In the genomic region with DNA sequence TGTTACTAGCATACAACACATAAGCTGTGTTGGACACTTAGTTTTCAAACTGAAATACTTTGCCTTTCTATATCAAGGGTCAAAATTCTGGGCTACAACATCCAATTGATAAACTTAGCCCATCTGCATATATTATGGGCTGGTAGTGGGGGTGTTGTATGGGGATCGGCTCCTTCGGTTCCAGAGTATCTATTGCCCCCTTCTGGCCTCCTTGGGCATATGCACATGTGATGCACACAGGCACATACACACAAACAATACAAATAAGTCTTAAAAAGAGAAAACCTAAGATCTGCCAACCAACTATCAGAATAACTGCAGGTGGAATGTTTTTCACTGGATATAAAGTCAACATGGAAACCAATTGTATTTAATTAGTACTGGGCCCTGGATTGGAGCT, we compare ENCODE assay signal across 24 mouse cellular contexts. TPM values are rescaled to one million over a fixed set of nuclear protein-coding genes. Genes with fewer than 3 reads are reported as not detected.
DNase-seq lines count a peak whose midpoint lies in the region; ATAC-seq and TF ChIP-seq lines count a peak whose summit lies in the region.
"Had no signal": no experiment of that assay in that cellular context is flagged by ENCODE, and none has a peak within 500 bp of the region (broad histone marks: within the 10 kb centered on the region; RNA-seq: fewer than 3 reads in every experiment).

No protein-coding gene starts in this region.

- H3K27ac ChIP-seq in forebrain, postnatal 0 days (ENCODE audit: low read depth, low read length), result no peak overlapping the region
- no peak overlapping the region for H3K27ac ChIP-seq in forebrain, embryonic 14.5 days (ENCODE audit: low read depth, low read length)
- no peak overlapping the region for H3K27ac ChIP-seq in liver, postnatal 0 days (ENCODE audit: low read depth)
- no peak overlapping the region for H3K27ac ChIP-seq in kidney, embryonic 15.5 days
- H3K27ac ChIP-seq: forebrain, embryonic 13.5 days; heart, embryonic 15.5 days; limb, embryonic 15.5 days had no signal

- no peak overlapping the region for H3K9ac ChIP-seq in forebrain, postnatal 0 days
- no peak overlapping the region for H3K9ac ChIP-seq in forebrain, embryonic 14.5 days (ENCODE audit: low read length)
- no peak overlapping the region for H3K9ac ChIP-seq in liver, postnatal 0 days (replicated peaks)
- no peak overlapping the region for H3K9ac ChIP-seq in kidney, embryonic 15.5 days
- H3K9ac ChIP-seq: forebrain, embryonic 13.5 days; heart, embryonic 15.5 days; limb, embryonic 15.5 days had no signal

- TF ChIP-seq CTCF in forebrain, postnatal 0 days (IDR thresholded peaks at IDR 0.05; ENCODE audit: low read depth), result peak; percentile 10; the same call in 1 of the 2 replicates
- TF ChIP-seq CTCF in liver, postnatal 0 days (IDR thresholded peaks at IDR 0.05; ENCODE audit: low read depth), result peak; percentile 38; the same call in 1 of the 2 replicates

- DNase-seq in forebrain, postnatal 0 days, result no peak
- no peak for DNase-seq in forebrain, embryonic 14.5 days (ENCODE audit: low spot score)
- no peak for DNase-seq in liver, postnatal 0 days
- DNase-seq in liver (no peak), MN1 (ENCODE audit: low spot score) (peak; percentile 5)
- DNase-seq in naive thymus-derived CD4-positive, alpha-beta T cell, adult 2 months (ENCODE audit: low read depth), result peak; percentile 37
- DNase-seq in T-cell, adult 2 months (ENCODE audit: low spot score), result no peak
- DNase-seq: adrenal gland, adult 2 months; cerebellum, adult 11-12 months; cerebellum, postnatal 25 days; kidney, postnatal 14 days; right cerebral cortex, postnatal 25 days; thymus, postnatal 4 days had no signal

- no peak for ATAC-seq in forebrain, postnatal 0 days
- ATAC-seq in forebrain, embryonic 14.5 days, result no peak
- no peak for ATAC-seq in liver, postnatal 0 days
- no peak for ATAC-seq in kidney, embryonic 15.5 days (replicated peaks; ENCODE audit: low FRiP score)
- ATAC-seq: forebrain, embryonic 13.5 days had no signal

- H3K4me2 ChIP-seq in forebrain, postnatal 0 days (ENCODE audit: low read depth), result no peak overlapping the region
- H3K4me2 ChIP-seq in forebrain, embryonic 14.5 days (ENCODE audit: low read length), result no peak overlapping the region
- no peak overlapping the region for H3K4me2 ChIP-seq in liver, postnatal 0 days (ENCODE audit: low read depth, low read length)
- H3K4me2 ChIP-seq in kidney, embryonic 15.5 days, result no peak overlapping the region
- H3K4me2 ChIP-seq: forebrain, embryonic 13.5 days; heart, embryonic 15.5 days; limb, embryonic 15.5 days had no signal

- H3K4me1 ChIP-seq in forebrain, postnatal 0 days (ENCODE audit: insufficient read depth), result no peaks in the 10 kb centered on the region
- no peaks in the 10 kb centered on the region for H3K4me1 ChIP-seq in forebrain, embryonic 14.5 days (ENCODE audit: control insufficient read depth, insufficient read depth, low read length)
- H3K4me1 ChIP-seq in liver, postnatal 0 days (ENCODE audit: insufficient read depth), result no peaks in the 10 kb centered on the region
- no peaks in the 10 kb centered on the region for H3K4me1 ChIP-seq in kidney, embryonic 15.5 days
- H3K4me1 ChIP-seq: forebrain, embryonic 13.5 days; heart, embryonic 15.5 days; limb, embryonic 15.5 days had no signal

- no peaks in the 10 kb centered on the region for H3K27me3 ChIP-seq in forebrain, postnatal 0 days (ENCODE audit: insufficient read depth, low read length)
- H3K27me3 ChIP-seq in forebrain, embryonic 14.5 days (replicated peaks; ENCODE audit: control insufficient read depth, insufficient read depth, low read length), result no peaks in the 10 kb centered on the region
- H3K27me3 ChIP-seq in liver, postnatal 0 days (ENCODE audit: insufficient read depth, low read length), result no peaks in the 10 kb centered on the region
- H3K27me3 ChIP-seq in kidney, embryonic 15.5 days, result no peaks in the 10 kb centered on the region
- H3K27me3 ChIP-seq: forebrain, embryonic 13.5 days; heart, embryonic 15.5 days; limb, embryonic 15.5 days had no signal

- no peaks in the 10 kb centered on the region for H3K9me3 ChIP-seq in forebrain, postnatal 0 days (ENCODE audit: low read length)
- no peaks in the 10 kb centered on the region for H3K9me3 ChIP-seq in forebrain, embryonic 14.5 days (replicated peaks; ENCODE audit: control insufficient read depth, low read length)
- no peaks in the 10 kb centered on the region for H3K9me3 ChIP-seq in liver, postnatal 0 days (ENCODE audit: low read length)
- H3K9me3 ChIP-seq in kidney, embryonic 15.5 days (replicated peaks), result no peaks in the 10 kb centered on the region
- H3K9me3 ChIP-seq: forebrain, embryonic 13.5 days; heart, embryonic 15.5 days; limb, embryonic 15.5 days had no signal

- H3K36me3 ChIP-seq in forebrain, postnatal 0 days (ENCODE audit: insufficient read depth), result no peaks in the 10 kb centered on the region
- no peaks in the 10 kb centered on the region for H3K36me3 ChIP-seq in forebrain, embryonic 14.5 days (ENCODE audit: control insufficient read depth, insufficient read depth, low read length)
- no peaks in the 10 kb centered on the region for H3K36me3 ChIP-seq in liver, postnatal 0 days (replicated peaks; ENCODE audit: insufficient read depth, low read length)
- H3K36me3 ChIP-seq in kidney, embryonic 15.5 days, result no peaks in the 10 kb centered on the region
- H3K36me3 ChIP-seq: heart, embryonic 15.5 days; limb, embryonic 15.5 days had no signal

- no peak overlapping the region for H3K4me3 ChIP-seq in forebrain, postnatal 0 days (ENCODE audit: low read depth, low read length)
- H3K4me3 ChIP-seq in forebrain, embryonic 14.5 days (ENCODE audit: low read depth, low read length), result no peak overlapping the region
- H3K4me3 ChIP-seq in liver, postnatal 0 days (ENCODE audit: low read depth, low read length), result no peak overlapping the region
- H3K4me3 ChIP-seq in kidney, embryonic 15.5 days (replicated peaks), result no peak overlapping the region
- H3K4me3 ChIP-seq: forebrain, embryonic 13.5 days; heart, embryonic 15.5 days; limb, embryonic 15.5 days had no signal

- no peak for TF ChIP-seq EP300 in liver, postnatal 0 days (IDR thresholded peaks at IDR 0.05; ENCODE audit: low read depth)

- 90% methylated on average over 2 of the region's 2 CpGs for WGBS in forebrain, postnatal 0 days
- 90% methylated on average over 2 of the region's 2 CpGs for WGBS in forebrain, embryonic 14.5 days
- 78% methylated on average over 2 of the region's 2 CpGs for WGBS in liver, postnatal 0 days (ENCODE audit: insufficient replicate concordance)
- WGBS in kidney, embryonic 15.5 days, result 85% methylated on average over 2 of the region's 2 CpGs

RNA-seq across cellular contexts. Expression of gene Alyref2, which starts 10.0 kb away (rescaled TPM):
- total RNA-seq in forebrain, postnatal 0 days (2014; rRNA removed), result 12.2 and 13.4 TPM in 2 replicates
- 17.5 and 20.8 TPM in 2 replicates for polyA plus RNA-seq in forebrain, postnatal 0 days (2015; fragmentation: Nextera tagmentation; extraction: Ambion mirVana)
- 24.3 and 26.1 TPM in 2 replicates for polyA plus RNA-seq in forebrain, embryonic 14.5 days (2014; fragmentation: Nextera tagmentation; extraction: Ambion mirVana)
- 8.4 and 8.9 TPM in 2 replicates for polyA plus RNA-seq in liver, postnatal 0 days (2015; fragmentation: Nextera tagmentation; extraction: Ambion mirVana)
- polyA plus RNA-seq in kidney, embryonic 15.5 days (2015; fragmentation: Nextera tagmentation; extraction: Ambion mirVana), result 11.2 and 13.7 TPM in 2 replicates

RNA-seq across cellular contexts. Expression of gene Itln1, which starts 21.9 kb away (rescaled TPM):
- total RNA-seq in forebrain, postnatal 0 days (2014; rRNA removed), result not detected in 2 replicates
- not detected in 2 replicates for polyA plus RNA-seq in forebrain, postnatal 0 days (2015; fragmentation: Nextera tagmentation; extraction: Ambion mirVana)
- not detected in 2 replicates for polyA plus RNA-seq in forebrain, embryonic 14.5 days (2014; fragmentation: Nextera tagmentation; extraction: Ambion mirVana)
- polyA plus RNA-seq in liver, postnatal 0 days (2015; fragmentation: Nextera tagmentation; extraction: Ambion mirVana), result not detected in 2 replicates
- polyA plus RNA-seq in kidney, embryonic 15.5 days (2015; fragmentation: Nextera tagmentation; extraction: Ambion mirVana), result not detected in 2 replicates
- total RNA-seq: adrenal gland, adult 2 months; ES-E14; hematopoietic stem cell, adult 5-6 weeks; layer of hippocampus, postnatal 14 days; left cerebral cortex, postnatal 25 days; monocyte, adult 5-6 weeks had no signal
- polyA plus RNA-seq: adrenal gland, adult 2 months; forebrain, embryonic 13.5 days; heart, embryonic 15.5 days; limb, embryonic 15.5 days; lung, embryonic 16.5 days; neural tube, embryonic 14.5 days had no signal

RNA-seq across cellular contexts. Expression of gene Cd244a, which starts 45.8 kb away (rescaled TPM):
- not detected in 2 replicates for total RNA-seq in forebrain, postnatal 0 days (2014; rRNA removed)
- not detected in 2 replicates for polyA plus RNA-seq in forebrain, postnatal 0 days (2015; fragmentation: Nextera tagmentation; extraction: Ambion mirVana)
- polyA plus RNA-seq in forebrain, embryonic 14.5 days (2014; fragmentation: Nextera tagmentation; extraction: Ambion mirVana), result not detected in 2 replicates
- polyA plus RNA-seq in liver, postnatal 0 days (2015; fragmentation: Nextera tagmentation; extraction: Ambion mirVana), result 0.85 and 1.1 TPM in 2 replicates
- 0.08 and 0.26 TPM in 2 replicates for polyA plus RNA-seq in kidney, embryonic 15.5 days (2015; fragmentation: Nextera tagmentation; extraction: Ambion mirVana)
- total RNA-seq: ES-E14; layer of hippocampus, postnatal 14 days; left cerebral cortex, postnatal 25 days had no signal
- polyA plus RNA-seq: forebrain, embryonic 13.5 days; neural tube, embryonic 14.5 days had no signal

Comparison
In these comparisons a context has a peak if more than half of its experiments do, and no peak if none do; other contexts are left out.
1. DNase-seq: peak in MN1 (single experiment) and naive thymus-derived CD4-positive, alpha-beta T cell, adult 2 months (single experiment); none in forebrain, postnatal 0 days (single experiment), forebrain, embryonic 14.5 days (single experiment), liver, postnatal 0 days (single experiment), liver (single experiment) and T-cell, adult 2 months (single experiment).